Mouse (Mus musculus) skeletal muscle tissue, adult 2 months (tissue): ENCODE measurements around the gene Ctr9.

Experiments used
- DNase-seq: peaks from one replicate; pipeline ENCODE4 v3.0.0-alpha.2; 2012; ENCODE audit warnings: low read depth, low spot score

The Ctr9 gene

GRCm38 (mm10) chr7:111098196-111098595, 69.4 kb downstream of the Ctr9 start:
- DNase-seq, result no peak
